Mouse (Mus musculus): ENCODE measurements around the gene Igf2bp1. TPM values are rescaled to one million over a fixed set of nuclear protein-coding genes. Genes with fewer than 3 reads are reported as not detected.
"Not testable (repeated sequence)": the region's sequence is repeated elsewhere in the genome, so short reads cannot be mapped to it uniquely, and the experiment has no call there.

The Igf2bp1 gene
- polyA plus RNA-seq, 1 experiment from 2014 or later, result 20.2 TPM

DNA sequence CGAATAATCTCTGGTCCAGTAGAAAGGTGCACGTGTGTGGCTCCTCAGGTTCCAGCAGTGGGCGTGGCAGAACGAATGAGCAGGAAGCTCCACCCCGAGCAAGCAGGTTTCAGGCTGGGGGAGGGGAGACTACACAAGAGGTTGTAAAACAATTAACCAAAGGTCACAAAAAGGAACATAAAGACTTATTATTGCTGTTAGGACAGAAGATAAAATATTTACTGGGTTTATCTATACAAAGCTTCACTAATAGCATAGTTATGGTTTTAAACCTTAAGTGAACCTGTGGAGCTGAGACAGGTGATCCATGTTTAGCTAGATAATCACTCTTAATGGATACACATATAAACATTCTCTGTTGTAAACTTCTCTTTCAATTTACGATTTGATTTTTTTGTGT lies 82.3 kb downstream of the Igf2bp1 start:
- H3K9me3 ChIP-seq (ENCODE audit: control insufficient read depth, low read length); H3K36me3 ChIP-seq (ENCODE audit: control insufficient read depth, insufficient read depth); H3K9ac ChIP-seq (replicated peaks; ENCODE audit: low read depth, low read length); ATAC-seq; H3K4me1 ChIP-seq (replicated peaks; ENCODE audit: control insufficient read depth, insufficient read depth, low read length); H3K27ac ChIP-seq (ENCODE audit: low read length); H3K4me3 ChIP-seq (replicated peaks; ENCODE audit: low read length); H3K4me2 ChIP-seq (ENCODE audit: low read length): not testable (repeated sequence)
- H3K27me3 ChIP-seq (replicated peaks; ENCODE audit: control insufficient read depth, insufficient read depth, low read length), result peaks cover 11% of the 10 kb centered on the region
- 3% methylated on average over 3 of the region's 6 CpGs for WGBS

DNA sequence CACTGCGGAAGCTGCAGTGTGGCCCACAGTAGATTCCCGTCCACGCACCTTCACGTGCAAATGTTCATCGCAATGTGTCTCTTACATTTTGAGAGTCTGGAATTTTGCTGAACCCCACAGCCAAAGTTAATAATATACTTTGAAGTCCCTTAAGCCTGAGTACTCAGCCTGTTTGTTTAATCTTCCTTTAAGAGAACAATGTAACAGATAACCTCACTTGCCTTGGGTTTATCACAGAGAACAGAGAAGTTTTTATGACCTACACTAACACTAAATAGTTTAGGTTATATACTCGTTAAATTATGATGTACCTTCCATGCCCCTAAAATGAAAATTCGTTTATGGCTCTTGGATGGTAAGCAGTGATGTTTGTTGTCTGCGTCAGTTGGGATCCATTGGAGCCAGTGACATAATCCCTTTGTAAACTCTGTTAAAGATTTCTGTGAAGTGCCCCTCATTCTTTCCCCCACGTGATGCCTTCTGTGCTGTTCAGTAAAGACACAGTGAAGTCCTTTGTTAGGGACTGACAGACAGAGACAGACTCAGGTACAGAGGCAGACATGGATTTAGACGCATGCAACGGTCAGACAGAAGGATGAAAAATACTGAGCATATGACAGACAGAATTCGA lies 83.6 kb downstream of the Igf2bp1 start:
- no peaks in the 10 kb centered on the region for H3K4me1 ChIP-seq (replicated peaks; ENCODE audit: control insufficient read depth, insufficient read depth, low read length)
- H3K9ac ChIP-seq (replicated peaks; ENCODE audit: low read depth, low read length), result no peak overlapping the region
- no peaks in the 10 kb centered on the region for H3K36me3 ChIP-seq (ENCODE audit: control insufficient read depth, insufficient read depth)
- H3K9me3 ChIP-seq (ENCODE audit: control insufficient read depth, low read length), result 0 out of 2 replicates have a peak, but pooled peaks cover under 1% of the 10 kb centered on the region
- no peak overlapping the region for H3K4me2 ChIP-seq (ENCODE audit: low read length)
- 58% methylated on average over 12 of the region's 12 CpGs for WGBS
- H3K4me3 ChIP-seq (replicated peaks; ENCODE audit: low read length), result no peak overlapping the region
- H3K27ac ChIP-seq (ENCODE audit: low read length), result no peak overlapping the region
- ATAC-seq, result no peak
- H3K27me3 ChIP-seq (replicated peaks; ENCODE audit: control insufficient read depth, insufficient read depth, low read length), result peaks cover 16% of the 10 kb centered on the region

DNA sequence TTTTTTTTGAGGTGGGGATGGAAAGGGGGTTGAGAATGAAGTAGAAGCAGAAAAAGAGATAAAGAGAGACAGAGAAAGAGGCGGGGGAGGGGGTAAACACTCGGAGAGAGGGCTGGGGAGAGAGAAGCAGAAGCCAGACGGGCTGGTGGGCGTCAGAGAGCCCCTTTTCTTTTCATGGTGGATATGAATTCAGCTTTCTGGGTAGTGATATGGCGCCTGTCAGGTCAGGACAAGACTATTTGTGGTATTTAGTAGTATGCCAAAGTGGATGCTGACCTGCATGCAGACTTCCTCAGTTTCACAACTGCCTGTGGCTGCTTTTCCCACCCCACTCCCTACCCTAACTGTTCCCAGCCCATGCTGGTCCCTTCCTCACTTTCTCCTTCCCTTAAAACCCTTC lies 89.3 kb downstream of the Igf2bp1 start:
- peaks cover 16% of the 10 kb centered on the region for H3K4me1 ChIP-seq (replicated peaks; ENCODE audit: control insufficient read depth, insufficient read depth, low read length)
- WGBS, result 6% methylated on average over 5 of the region's 5 CpGs
- H3K27ac ChIP-seq (ENCODE audit: low read length), result no peak overlapping the region
- H3K4me3 ChIP-seq (replicated peaks; ENCODE audit: low read length), result no peak overlapping the region
- no peak overlapping the region for H3K9ac ChIP-seq (replicated peaks; ENCODE audit: low read depth, low read length)
- no peaks in the 10 kb centered on the region for H3K36me3 ChIP-seq (ENCODE audit: control insufficient read depth, insufficient read depth)
- H3K4me2 ChIP-seq (ENCODE audit: low read length), result no peak overlapping the region
- ATAC-seq, result no peak
- no peaks in the 10 kb centered on the region for H3K9me3 ChIP-seq (ENCODE audit: control insufficient read depth, low read length)
- H3K27me3 ChIP-seq (replicated peaks; ENCODE audit: control insufficient read depth, insufficient read depth, low read length), result peaks cover 46% of the 10 kb centered on the region

DNA sequence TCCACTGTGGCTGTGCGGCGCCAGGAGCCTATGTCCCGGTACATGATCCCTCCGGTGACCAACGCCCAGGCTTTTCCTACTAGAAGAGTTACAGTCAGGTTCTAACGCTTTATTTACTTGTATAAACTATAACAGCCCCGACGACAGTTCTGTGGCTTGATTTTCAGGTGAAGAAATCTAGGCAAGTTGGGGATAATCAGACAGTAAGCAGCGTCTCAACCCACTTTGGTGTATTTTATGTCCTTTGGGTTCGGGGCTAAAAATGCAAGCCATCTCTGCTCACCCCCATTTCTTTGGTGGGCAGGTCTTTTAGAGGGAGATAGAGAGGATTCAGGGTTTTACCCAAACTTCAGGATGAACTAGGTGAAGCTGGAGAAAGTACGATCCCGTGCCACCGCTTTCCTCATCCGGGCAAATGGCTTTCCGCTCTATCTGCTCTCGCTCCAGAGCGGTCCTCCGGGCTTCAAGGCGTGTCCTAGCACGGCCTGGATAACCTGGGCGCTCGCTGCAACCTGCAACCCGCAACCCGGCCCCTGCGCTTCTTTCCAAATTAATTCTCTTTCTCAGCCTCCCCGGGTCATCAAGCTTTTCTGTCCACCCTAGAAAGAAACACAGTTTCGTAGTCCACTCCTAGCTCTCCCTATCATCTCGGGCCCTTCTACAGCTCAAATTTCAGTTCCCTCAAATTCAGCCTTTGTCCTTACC lies 90.6 kb downstream of the Igf2bp1 start:
- no peak overlapping the region; the same call in 1 of the 2 replicates for H3K4me3 ChIP-seq (replicated peaks; ENCODE audit: low read length)
- WGBS, result under 1% methylated on average over 28 of the region's 28 CpGs
- H3K9ac ChIP-seq (replicated peaks; ENCODE audit: low read depth, low read length), result no peak overlapping the region
- H3K36me3 ChIP-seq (ENCODE audit: control insufficient read depth, insufficient read depth), result no peaks in the 10 kb centered on the region
- ATAC-seq, result no peak
- no peaks in the 10 kb centered on the region for H3K9me3 ChIP-seq (ENCODE audit: control insufficient read depth, low read length)
- peaks cover 16% of the 10 kb centered on the region for H3K4me1 ChIP-seq (replicated peaks; ENCODE audit: control insufficient read depth, insufficient read depth, low read length)
- H3K27ac ChIP-seq (ENCODE audit: low read length), result no peak overlapping the region
- H3K27me3 ChIP-seq (replicated peaks; ENCODE audit: control insufficient read depth, insufficient read depth, low read length), result peaks cover 55% of the 10 kb centered on the region
- H3K4me2 ChIP-seq (ENCODE audit: low read length), result peak overlapping the region; percentile 7; the same call in 1 of the 2 replicates

DNA sequence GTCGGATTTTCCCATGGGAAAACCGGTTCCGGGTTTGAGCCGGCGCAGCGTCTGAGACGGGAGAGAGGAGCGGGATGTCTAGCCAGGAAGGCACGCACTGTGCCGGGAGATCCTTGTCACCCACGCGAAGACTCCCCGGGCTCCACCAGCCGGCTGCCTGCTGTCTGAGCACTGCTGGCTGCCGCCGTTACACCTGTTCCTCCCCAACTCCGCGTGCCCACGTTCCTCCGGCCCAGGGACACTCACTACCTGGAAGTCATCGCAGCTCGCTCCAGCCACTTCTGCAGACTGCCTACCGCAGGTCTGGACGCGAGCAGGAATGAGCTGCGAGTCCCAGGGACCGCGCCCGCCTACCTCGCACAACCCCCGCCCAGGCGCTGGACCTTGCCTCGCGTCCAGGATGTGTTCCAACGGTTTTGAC lies 91.2 kb downstream of the Igf2bp1 start, which contains the start of gene B4galnt2:
B4galnt2 (minus strand) TSS at position 321 of the 421 bp plus-strand sequence.
- Histone ChIP-seq H3K4me2 (ENCODE audit: low read length) (peak within 1 kb of the TSS; percentile 34), H3K27me3 (replicated peaks; ENCODE audit: control insufficient read depth, insufficient read depth, low read length) (peaks cover 55% of the 10 kb centered on the region), H3K4me1 (replicated peaks; ENCODE audit: control insufficient read depth, insufficient read depth, low read length) (peaks cover 16% of the 10 kb centered on the region), H3K4me3 (replicated peaks; ENCODE audit: low read length) (peak within 1 kb of the TSS; percentile 13), H3K9me3 (ENCODE audit: control insufficient read depth, low read length) (no peaks in the 10 kb centered on the region), H3K27ac (ENCODE audit: low read length) (no peak within 1 kb of the TSS), H3K9ac (replicated peaks; ENCODE audit: low read depth, low read length) (no peak within 1 kb of the TSS), H3K36me3 (ENCODE audit: control insufficient read depth, insufficient read depth) (no peaks in the 10 kb centered on the region)
- no peak for ATAC-seq
- WGBS, result under 1% methylated on average over 35 of the region's 35 CpGs

DNA sequence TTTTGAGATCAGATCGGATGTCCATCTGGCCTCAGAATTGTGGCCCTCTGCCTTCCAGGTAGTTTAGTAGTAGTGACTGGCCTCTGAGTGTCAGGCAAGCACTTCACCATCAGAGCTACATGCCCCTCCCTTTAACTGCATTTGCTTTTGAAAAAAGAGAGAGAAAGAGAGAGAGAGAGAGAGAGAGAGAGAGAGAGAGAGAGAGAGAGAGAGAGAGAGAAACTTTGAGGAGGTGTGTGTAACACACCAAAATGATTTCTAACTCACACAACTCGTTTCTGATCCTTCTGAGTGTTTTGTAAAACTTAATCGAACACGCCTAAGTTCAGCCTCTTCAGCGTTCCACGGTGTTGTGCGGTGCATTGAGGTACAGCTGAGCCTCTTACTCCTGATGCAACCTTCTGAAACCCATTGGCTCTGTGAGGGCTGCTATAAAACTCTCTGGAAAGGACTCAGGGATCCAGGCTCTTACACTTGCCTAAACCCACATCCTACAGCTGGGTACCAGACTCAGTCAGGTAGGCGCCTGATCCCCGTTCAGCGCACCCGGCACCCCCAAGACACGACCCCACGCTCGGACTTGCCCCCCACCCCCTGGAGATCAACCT lies 91.7 kb downstream of the Igf2bp1 start:
- H3K4me3 ChIP-seq (replicated peaks; ENCODE audit: low read length), result peak overlapping the region; percentile 5
- H3K27ac ChIP-seq (ENCODE audit: low read length), result no peak overlapping the region
- no peak overlapping the region for H3K9ac ChIP-seq (replicated peaks; ENCODE audit: low read depth, low read length)
- peaks cover 55% of the 10 kb centered on the region for H3K27me3 ChIP-seq (replicated peaks; ENCODE audit: control insufficient read depth, insufficient read depth, low read length)
- no peak for ATAC-seq
- peak overlapping the region; percentile 34 for H3K4me2 ChIP-seq (ENCODE audit: low read length)
- 3% methylated on average over 14 of the region's 14 CpGs for whole genome bisulfite sequencing
- no peaks in the 10 kb centered on the region for H3K9me3 ChIP-seq (ENCODE audit: control insufficient read depth, low read length)
- no peaks in the 10 kb centered on the region for H3K36me3 ChIP-seq (ENCODE audit: control insufficient read depth, insufficient read depth)
- peaks cover 16% of the 10 kb centered on the region for H3K4me1 ChIP-seq (replicated peaks; ENCODE audit: control insufficient read depth, insufficient read depth, low read length)

DNA sequence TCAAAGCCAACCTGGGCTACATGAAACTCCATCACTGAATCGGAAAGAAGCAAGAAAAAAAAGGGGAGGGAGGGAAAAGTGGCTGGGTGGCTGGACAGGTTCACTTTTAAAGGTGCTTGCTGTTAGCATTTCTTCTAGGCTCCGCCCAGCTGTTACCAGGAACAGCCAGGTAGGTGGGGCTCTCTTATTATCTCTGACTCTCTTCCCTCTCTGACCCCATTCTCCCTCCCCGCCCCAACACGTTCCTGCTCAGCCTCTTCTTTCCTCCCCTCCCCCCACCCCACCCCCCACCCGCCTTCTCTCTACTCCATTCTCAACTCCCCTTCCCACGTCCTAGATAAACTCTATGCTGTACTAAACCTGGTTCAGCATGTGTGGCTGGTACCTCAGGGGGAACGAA lies 94.2 kb downstream of the Igf2bp1 start:
- WGBS, result 18% methylated on average over 7 of the region's 7 CpGs
- no peak for ATAC-seq
- H3K27me3 ChIP-seq (replicated peaks; ENCODE audit: control insufficient read depth, insufficient read depth, low read length), result peaks cover 43% of the 10 kb centered on the region

DNA sequence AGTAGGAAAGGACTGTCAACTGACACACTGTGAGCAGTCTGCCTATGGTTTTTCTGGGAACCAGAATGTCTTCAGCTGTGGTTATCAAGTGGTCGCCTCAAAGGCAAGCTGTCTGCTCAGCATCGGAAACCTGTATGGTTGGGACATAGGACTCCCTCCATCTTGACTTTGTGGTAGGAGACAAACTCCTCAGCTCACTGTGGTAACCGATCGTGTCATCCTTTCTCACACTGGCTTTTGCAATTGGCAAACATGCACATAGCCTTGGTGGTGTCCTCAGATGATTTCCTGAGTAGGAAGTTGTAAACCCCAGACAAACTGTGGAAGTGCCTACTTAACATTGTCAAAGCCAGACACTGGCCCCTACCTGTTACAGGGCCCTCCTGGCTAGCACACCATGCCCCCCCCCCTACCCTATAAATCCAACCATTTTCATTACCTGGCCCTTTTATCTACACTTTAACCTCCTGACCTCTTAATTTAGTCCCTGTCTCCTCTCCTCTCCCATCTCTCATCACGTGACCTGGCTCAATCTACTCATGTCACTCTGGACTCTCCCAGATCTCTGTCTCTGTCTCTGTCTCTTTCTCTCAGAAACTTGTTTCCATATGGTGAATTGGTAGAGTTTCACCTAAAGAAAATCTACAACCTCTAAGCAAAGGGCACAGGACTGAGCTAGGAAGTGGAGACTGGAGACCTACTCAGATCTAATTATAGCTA lies 97.8 kb downstream of the Igf2bp1 start:
- Histone ChIP-seq H3K4me3 (replicated peaks; ENCODE audit: low read length) (no peak overlapping the region), H3K9ac (replicated peaks; ENCODE audit: low read depth, low read length) (no peak overlapping the region), H3K27ac (ENCODE audit: low read length) (no peak overlapping the region), H3K27me3 (replicated peaks; ENCODE audit: control insufficient read depth, insufficient read depth, low read length) (peaks cover 20% of the 10 kb centered on the region), H3K4me1 (replicated peaks; ENCODE audit: control insufficient read depth, insufficient read depth, low read length) (no peaks in the 10 kb centered on the region), H3K36me3 (ENCODE audit: control insufficient read depth, insufficient read depth) (no peaks in the 10 kb centered on the region), H3K4me2 (ENCODE audit: low read length) (no peak overlapping the region), H3K9me3 (ENCODE audit: control insufficient read depth, low read length) (no peaks in the 10 kb centered on the region)
- 85% methylated on average over 5 of the region's 5 CpGs for WGBS
- no peak for ATAC-seq

More for the DNA sequence above, 94.2 kb downstream of the Igf2bp1 start:
- Histone ChIP-seq H3K4me2 (ENCODE audit: low read length) (no peak overlapping the region), H3K9ac (replicated peaks; ENCODE audit: low read depth, low read length) (no peak overlapping the region), H3K9me3 (ENCODE audit: control insufficient read depth, low read length) (no peaks in the 10 kb centered on the region), H3K4me3 (replicated peaks; ENCODE audit: low read length) (no peak overlapping the region), H3K36me3 (ENCODE audit: control insufficient read depth, insufficient read depth) (no peaks in the 10 kb centered on the region), H3K27ac (ENCODE audit: low read length) (no peak overlapping the region), H3K4me1 (replicated peaks; ENCODE audit: control insufficient read depth, insufficient read depth, low read length) (peaks cover 16% of the 10 kb centered on the region)
